Mouse (Mus musculus) brain, embryonic 14.5 days (tissue): ENCODE measurements around the gene Mipep.

Source experiments
- CTCF ChIP-seq: fragments of 200-500 bp; IDR thresholded peaks from 2 replicates; pipeline ENCODE4 v1.5.1; 2012; ENCODE audit warnings: inconsistent platforms, mild to moderate bottlenecking, moderate library complexity, borderline replicate concordance; ENCODE audit not compliant: insufficient read depth, insufficient read length; ENCODE audit errors: extremely low read depth
- POLR2A ChIP-seq: fragments of 200-500 bp; IDR thresholded peaks from 2 replicates; pipeline ENCODE4 v1.6.1; 2012; ENCODE audit warnings: mild to moderate bottlenecking, inconsistent platforms, borderline replicate concordance; ENCODE audit not compliant: poor library complexity, insufficient read depth, insufficient read length, severe bottlenecking; ENCODE audit errors: extremely low read depth

- TF ChIP-seq POLR2A: no peak
- no peak for TF ChIP-seq CTCF
Measured at GRCm38 (mm10) chr14:60841977-60842659, 57.7 kb downstream of the Mipep start.
